Mouse (Mus musculus) spleen, postnatal 14 days (tissue): ENCODE results near the gene Scaf4.
A peak's percentile ranks its signal among the peaks of the same experiment; 100 is the strongest.
"Not testable (repeated sequence)": the region's sequence is repeated elsewhere in the genome, so short reads cannot be mapped to it uniquely, and the experiment has no call there.

Experiments used
- DNase-seq, 2 experiments: peaks; one replicate each; pipeline ENCODE4 v3.0.0; 2021 to 2022; ENCODE audit warnings: low spot score in 2 of 2

Scaf4 gene

GRCm38 (mm10) chr16:90239128-90239746 is 45.1 kb downstream of the Scaf4 start:
- no peak for DNase-seq

- DNase-seq: no peak
Observed at GRCm38 (mm10) chr16:90235188-90235587, 49.1 kb downstream of the Scaf4 start.

- DNase-seq: no peak
Observed at GRCm38 (mm10) chr16:90234617-90235016, 49.7 kb downstream of the Scaf4 start.

GRCm38 (mm10) chr16:90233702-90234101 is 50.6 kb downstream of the Scaf4 start:
- no peak for DNase-seq

- DNase-seq: no peak
Observed at GRCm38 (mm10) chr16:90231302-90231701, 53.0 kb downstream of the Scaf4 start.

- no peak for DNase-seq
Observed at GRCm38 (mm10) chr16:90229897-90230296, 54.4 kb downstream of the Scaf4 start.

- no peak for DNase-seq
Observed at GRCm38 (mm10) chr16:90221441-90222070, 62.7 kb downstream of the Scaf4 start.

- DNase-seq: no peak
Observed at GRCm38 (mm10) chr16:90220892-90221431, 63.3 kb downstream of the Scaf4 start.

GRCm38 (mm10) chr16:90220026-90220891 is 64.0 kb downstream of the Scaf4 start, which contains the start of gene Sod1:
Sod1 (plus strand) TSS chr16:90220754.
- DNase-seq: peak; percentile 98

GRCm38 (mm10) chr16:90219445-90219844 is 64.9 kb downstream of the Scaf4 start:
- not testable (repeated sequence) for DNase-seq

- DNase-seq: no peak
Observed at GRCm38 (mm10) chr16:90217926-90218325, 66.4 kb downstream of the Scaf4 start.

GRCm38 (mm10) chr16:90217356-90217755 is 66.9 kb downstream of the Scaf4 start:
- no peak for DNase-seq

- DNase-seq: no peak
Observed at GRCm38 (mm10) chr16:90216414-90216813, 67.9 kb downstream of the Scaf4 start.

- not testable (repeated sequence) for DNase-seq
Observed at GRCm38 (mm10) chr16:90215879-90216278, 68.4 kb downstream of the Scaf4 start.

GRCm38 (mm10) chr16:90214731-90215565 is 69.4 kb downstream of the Scaf4 start:
- no peak for DNase-seq

GRCm38 (mm10) chr16:90213477-90214339 is 70.6 kb downstream of the Scaf4 start:
- no peak for DNase-seq

GRCm38 (mm10) chr16:90211767-90212166 is 72.5 kb downstream of the Scaf4 start:
- no peak for DNase-seq

GRCm38 (mm10) chr16:90210717-90211116 is 73.6 kb downstream of the Scaf4 start:
- no peak for DNase-seq

- DNase-seq: no peak
Observed at GRCm38 (mm10) chr16:90208996-90209395, 75.3 kb downstream of the Scaf4 start.

GRCm38 (mm10) chr16:90204868-90205267 is 79.4 kb downstream of the Scaf4 start:
- no peak for DNase-seq
